Mouse (Mus musculus): Measurements from ENCODE around the gene Cldn10.
A peak's percentile ranks its signal among the peaks of the same experiment; 100 is the strongest.

Gene Cldn10

DNA sequence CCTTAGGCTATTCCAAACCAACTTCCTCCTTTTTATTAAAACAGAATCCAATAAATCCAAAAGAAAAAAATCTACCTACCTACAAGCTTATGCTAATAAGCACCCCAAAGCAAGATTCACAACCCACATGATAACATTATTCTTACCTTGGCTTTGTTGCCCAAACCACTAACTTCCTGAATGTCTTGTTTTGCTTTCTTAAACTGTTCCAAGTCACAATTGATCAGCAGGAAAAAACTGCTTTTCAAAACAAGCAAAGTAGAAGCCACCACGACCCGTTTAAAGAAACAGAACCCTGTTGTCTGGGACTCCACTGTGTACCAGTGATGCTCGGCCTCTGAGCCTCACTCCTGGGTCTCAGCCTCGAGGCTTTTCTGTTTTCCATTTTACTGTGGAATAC is 77.2 kb downstream of the Cldn10 start:
- DNase-seq (ENCODE audit: low spot score), result no peak

GRCm38 (mm10) chr14:118866014-118866811 is 78.5 kb downstream of the Cldn10 start:
- no peak for DNase-seq (ENCODE audit: low spot score)

- DNase-seq (ENCODE audit: low spot score), result no peak
These were observed 79.7 kb downstream of the Cldn10 start for GRCm38 (mm10) chr14:118867366-118867765.

- DNase-seq (ENCODE audit: low spot score), result no peak
These were observed 80.5 kb downstream of the Cldn10 start for GRCm38 (mm10) chr14:118868102-118868724.

DNA sequence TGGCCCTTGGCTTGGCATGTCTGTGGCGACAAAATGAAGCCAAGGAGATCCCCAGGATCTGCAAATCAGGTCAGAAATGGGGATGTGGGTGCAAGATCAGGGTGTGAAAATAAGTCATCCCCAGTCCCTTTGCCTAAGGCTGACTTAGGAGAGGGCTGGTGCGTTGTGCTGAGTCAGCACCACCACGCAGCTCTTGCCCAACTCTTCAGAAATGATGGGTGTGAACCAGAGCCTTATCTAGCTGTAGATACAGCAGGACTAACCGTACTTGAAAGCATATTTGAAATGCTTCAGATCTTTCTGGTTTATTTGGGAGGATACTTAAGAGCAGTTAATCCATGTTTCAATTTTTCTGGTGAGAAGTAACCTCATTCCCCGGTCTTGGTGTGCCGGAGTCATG is 82.0 kb downstream of the Cldn10 start:
- no peak for DNase-seq (ENCODE audit: low spot score)

DNA sequence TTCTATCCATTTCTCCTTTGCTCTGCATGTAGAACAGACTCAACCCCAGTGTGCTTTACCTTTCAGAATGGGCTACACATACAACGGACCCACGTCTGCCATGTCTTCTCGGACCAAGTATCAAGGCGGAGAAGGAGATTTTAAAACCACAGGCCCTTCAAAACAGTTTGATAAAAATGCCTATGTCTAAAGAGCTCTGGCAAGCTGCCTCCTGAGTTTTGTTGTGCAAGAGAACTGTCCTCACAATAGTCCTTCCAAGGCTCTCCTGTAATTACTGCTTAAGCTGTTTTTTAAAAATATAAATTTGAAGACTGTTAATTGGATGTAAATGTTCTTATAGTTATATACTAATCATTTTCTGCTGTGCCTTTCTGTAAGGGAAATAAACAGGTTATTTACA is 86.4 kb downstream of the Cldn10 start:
- no peak for DNase-seq (ENCODE audit: low spot score)

- DNase-seq (ENCODE audit: low spot score), result no peak
These were observed 87.2 kb downstream of the Cldn10 start for GRCm38 (mm10) chr14:118874786-118875415.

- no peak for DNase-seq (ENCODE audit: low spot score)
These were observed 90.7 kb downstream of the Cldn10 start for GRCm38 (mm10) chr14:118878346-118878910.

- no peak for DNase-seq (ENCODE audit: low spot score)
These were observed 93.0 kb downstream of the Cldn10 start for GRCm38 (mm10) chr14:118880696-118881095.

DNA sequence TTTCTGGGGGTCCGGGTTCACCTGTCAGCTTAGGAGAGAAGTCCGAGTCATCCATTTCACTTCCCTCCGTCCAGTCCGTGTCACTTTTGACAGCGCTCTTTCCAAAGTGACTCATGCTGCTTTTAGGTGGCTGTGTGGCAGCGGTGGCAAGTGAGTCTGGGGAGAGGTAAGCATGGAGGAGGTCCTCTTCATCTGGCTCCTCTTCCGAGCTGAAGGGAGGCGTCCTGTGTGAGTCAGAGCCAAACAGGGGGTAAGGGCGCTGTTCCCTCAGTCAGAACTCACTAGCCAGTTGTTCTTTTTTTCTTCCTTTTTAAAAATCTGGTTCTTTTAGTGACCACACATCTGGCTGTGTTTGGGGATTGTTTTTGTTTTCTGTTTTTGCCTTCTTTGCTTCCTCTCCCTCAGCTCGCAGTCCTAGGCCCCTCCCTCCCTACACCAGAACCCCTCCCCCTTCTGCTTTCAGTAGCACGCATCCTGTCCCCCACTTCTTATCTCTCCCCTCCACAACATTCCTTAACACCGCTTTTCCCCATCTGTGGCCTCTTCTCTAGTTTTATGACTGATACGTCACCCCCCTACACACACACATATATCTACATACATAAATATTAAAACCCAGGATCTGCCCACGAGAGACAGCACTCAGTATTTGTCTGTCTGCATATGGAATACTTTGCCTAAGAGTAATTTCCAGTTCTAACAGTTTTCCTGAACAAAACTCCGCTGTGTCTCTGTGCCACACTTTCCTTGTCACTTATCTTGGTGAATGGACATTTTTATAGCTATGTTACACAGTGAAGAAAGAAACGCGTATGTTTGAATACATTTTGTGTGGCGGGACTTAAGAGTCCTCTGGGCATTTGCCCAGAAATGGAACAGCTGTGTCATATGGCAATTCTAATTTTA is 95.9 kb downstream of the Cldn10 start:
- no peak for DNase-seq (ENCODE audit: low spot score)

- no peak for DNase-seq (ENCODE audit: low spot score)
These were observed 96.5 kb downstream of the Cldn10 start for GRCm38 (mm10) chr14:118884250-118884556.

DNA sequence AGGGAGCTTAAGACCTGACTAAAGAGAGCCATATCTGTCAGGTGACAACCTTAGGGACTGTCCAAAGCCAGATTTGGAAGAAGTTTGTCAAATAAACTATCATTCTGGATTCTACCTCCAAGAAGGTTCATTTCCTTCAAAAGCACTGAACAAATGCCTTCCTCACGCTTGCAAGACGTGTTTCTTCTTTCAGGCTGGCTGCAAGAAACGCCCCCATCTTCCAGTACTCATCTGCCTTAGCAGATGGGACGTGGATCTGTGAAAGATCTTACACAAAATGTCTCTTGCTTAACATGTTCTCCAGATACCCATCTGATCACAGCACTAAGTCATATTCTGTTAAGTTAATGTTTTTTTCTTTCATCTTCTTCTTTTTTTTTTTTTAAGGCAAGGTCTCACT is 102.4 kb downstream of the Cldn10 start:
- DNase-seq (ENCODE audit: low spot score), result no peak

DNA sequence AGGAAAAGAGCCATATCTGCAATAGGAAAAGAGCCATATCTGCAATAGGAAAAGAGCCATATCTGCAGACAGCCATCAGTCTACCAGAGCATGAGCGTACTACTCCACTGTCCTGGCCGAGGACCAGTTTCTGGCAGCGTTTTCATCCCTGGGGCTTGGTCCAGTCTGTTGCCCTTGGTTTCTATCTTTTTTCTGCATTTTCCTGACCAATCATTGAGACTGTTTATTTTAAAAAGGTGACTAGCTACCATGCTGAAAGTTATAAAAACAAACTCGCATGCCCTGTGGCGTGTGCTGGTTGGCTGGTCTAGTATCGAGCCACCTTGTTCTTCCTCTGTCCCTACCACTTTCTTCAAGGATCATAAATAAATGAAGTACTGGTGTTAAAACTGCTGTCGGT is 107.5 kb downstream of the Cldn10 start:
- DNase-seq (ENCODE audit: low spot score), result no peak

- no peak for DNase-seq (ENCODE audit: low spot score)
These were observed 107.9 kb downstream of the Cldn10 start for GRCm38 (mm10) chr14:118895655-118896054.

DNA sequence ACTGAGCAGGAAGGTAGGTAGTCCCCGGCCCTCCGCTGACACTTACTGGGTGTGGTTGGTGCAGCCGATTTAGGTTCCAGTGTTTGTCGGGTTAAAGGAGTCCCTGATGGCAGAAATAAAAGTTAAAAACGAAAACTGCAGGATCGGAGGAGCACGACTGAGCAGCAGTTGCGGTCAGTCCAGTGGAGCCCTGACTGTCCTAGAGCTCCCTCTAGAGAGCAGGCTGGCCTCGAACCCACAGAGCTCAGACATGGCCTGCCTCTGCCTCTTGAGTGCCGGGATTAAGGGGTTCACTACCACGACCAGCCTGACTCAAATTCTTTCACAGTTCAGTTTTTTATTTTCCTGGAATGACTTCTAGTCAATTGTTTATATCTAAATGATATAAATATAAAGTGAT is 112.2 kb downstream of the Cldn10 start:
- DNase-seq (ENCODE audit: low spot score), result no peak

DNA sequence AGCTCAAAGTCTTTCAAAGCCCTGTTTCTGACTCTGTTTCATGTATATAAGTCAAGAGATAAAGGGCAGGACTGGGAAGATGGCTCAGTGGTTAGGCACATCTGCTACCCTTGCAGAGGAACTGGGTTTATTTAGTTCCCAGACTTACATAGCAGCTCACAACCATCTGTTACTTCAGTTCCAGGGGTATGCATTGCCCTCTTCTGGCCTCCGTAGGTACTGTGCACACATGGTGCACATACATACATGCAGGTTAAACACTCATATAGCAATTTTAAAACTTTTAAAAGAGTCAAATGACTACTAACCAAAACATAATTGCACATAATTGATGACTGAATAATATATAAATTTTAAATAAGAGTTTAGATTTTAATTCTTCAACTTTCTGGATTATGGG is 113.2 kb downstream of the Cldn10 start:
- no peak for DNase-seq (ENCODE audit: low spot score)

DNA sequence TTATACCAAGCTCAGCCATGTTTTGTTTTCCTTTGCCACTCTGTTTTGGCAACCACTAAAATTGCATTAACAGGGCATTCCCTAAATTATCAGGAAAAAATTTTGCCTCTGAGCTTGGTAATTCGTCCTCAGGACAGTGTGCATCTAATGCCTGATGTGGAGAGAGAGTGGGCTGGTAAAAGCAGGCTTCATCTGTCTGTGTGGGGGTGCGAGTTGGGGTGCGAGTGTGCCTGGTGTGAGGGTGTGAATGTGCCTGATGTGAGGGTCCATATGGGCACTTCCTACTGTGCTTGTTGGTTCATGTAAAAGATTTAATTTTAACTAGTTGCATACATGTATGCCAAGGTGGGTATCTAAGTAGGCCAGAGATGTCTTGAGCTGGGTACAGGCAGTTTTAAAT is 115.7 kb downstream of the Cldn10 start:
- DNase-seq (ENCODE audit: low spot score), result no peak

DNA sequence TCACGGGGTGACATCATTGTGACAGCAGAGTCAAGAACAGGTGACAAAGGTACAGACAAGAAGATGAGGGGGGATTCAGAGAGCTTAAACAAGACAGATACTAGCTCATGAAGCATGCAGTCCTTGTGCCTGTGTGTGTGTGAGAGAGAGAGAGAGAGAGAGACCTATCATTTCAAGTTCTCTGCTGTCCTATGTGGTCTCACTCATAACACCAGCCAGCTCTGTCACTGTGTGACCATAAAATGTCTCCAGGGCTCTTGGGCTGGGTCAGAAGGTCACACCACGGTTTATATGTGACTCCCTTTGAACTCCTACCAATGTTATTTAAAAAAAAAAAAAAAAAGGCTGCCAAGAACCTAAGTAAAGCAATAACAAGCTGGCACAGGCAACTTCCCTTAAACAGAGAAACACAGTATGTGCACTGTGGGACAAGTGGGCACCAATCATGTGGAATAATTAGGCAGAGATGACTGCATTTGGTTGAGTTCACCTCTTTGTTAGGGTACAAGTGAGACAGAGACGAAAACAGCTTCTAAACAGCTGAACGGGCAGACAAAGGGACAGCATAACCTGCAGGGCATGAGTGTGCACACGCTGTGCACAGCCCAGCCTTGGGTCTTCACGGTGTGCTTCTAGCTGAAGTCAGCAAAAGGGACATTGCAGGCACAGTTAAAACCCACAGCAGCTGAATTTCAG is 116.3 kb downstream of the Cldn10 start:
- no peak for DNase-seq (ENCODE audit: low spot score)

DNA sequence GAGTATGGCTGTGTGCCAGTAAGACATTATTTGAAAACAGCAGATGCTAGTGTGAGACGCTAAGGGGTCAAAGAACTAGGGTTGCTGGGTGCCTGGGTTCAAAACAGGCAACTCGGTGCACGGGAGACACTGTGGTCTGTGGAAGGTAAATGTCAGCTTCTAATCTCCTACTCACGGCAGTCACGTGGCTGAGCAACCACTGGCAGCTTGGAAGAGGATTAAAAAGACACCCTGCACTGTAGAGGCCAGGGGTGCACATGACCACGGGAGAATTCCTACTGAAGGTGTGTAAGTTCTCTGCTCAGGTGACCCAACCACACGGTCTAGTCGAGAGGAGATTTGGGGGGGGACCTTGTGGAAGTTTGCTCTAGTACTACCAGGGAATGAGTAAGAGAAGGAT is 119.9 kb downstream of the Cldn10 start:
- no peak for DNase-seq (ENCODE audit: low spot score)

DNA sequence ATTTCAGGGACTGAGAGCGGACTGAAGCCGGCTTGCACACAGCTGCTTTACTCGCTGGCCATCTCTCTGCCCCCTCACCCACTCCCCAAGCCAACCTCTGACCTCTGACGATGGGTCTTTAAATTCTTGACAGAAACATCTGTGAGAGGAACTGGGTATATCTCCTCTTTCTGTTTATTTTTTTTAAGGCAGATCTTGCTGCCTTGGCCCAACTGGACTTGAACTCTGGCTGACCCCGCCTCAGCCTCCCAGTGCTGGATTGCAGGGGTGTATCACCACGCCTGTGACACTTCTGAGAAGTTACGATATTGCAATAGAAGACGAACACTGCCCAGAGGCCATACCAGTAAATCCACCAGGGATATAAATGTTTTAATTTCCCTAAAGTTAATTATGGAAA is 122.2 kb downstream of the Cldn10 start:
- peak; percentile 19 for DNase-seq (ENCODE audit: low spot score)

Data from ovary, postnatal 14 days (tissue).